Mouse (Mus musculus) embryonic fibroblast, embryonic 13.5 days (primary cell): ENCODE data around the gene Ebpl.

ENCODE experiments used
- CTCF ChIP-seq: IDR thresholded peaks from 2 replicates; pipeline ENCODE4 v1.5.1; 2011; ENCODE audit warnings: mild to moderate bottlenecking, control low read depth, low read length, moderate library complexity, borderline replicate concordance; ENCODE audit not compliant: insufficient read depth
- POLR2A ChIP-seq: IDR thresholded peaks from 2 replicates; pipeline ENCODE4 v1.6.1; 2011; ENCODE audit warnings: low read depth, mild to moderate bottlenecking, control low read depth, low read length, moderate library complexity

DNA sequence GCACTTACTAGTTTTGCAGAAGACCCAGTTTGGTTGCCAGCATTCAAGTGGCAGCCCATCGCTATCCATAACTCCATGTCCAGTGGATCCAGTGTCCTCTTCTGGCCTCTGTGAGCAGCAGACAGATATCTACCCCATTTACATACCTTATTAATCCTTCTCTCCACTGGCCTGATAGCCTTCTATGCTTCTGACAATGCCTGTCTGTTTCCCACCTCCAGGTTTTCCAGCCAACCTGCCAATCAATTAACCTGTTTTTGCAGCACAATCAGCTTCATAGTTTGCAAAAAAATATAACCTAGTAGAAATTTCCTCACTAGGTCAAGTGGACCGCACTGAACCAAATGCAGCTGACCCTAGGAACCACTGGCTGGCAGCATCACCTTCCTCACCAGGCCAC is 2.0 kb upstream of the Ebpl start:
- TF ChIP-seq POLR2A (no peak), CTCF (no peak)
